Mouse (Mus musculus) thymus, postnatal 14 days (tissue): ENCODE measurements around the gene Cabp7.

Experiments used
- DNase-seq: peaks from one replicate; pipeline ENCODE4 v3.0.0; 2021

Gene Cabp7

GRCm38 (mm10) chr11:4700726-4701125 lies 45.9 kb downstream of the Cabp7 start:
- DNase-seq: no peak

GRCm38 (mm10) chr11:4697043-4697983 lies 49.3 kb downstream of the Cabp7 start:
- DNase-seq: no peak

- no peak for DNase-seq
Observed at GRCm38 (mm10) chr11:4692162-4692561, 54.4 kb downstream of the Cabp7 start.

DNA sequence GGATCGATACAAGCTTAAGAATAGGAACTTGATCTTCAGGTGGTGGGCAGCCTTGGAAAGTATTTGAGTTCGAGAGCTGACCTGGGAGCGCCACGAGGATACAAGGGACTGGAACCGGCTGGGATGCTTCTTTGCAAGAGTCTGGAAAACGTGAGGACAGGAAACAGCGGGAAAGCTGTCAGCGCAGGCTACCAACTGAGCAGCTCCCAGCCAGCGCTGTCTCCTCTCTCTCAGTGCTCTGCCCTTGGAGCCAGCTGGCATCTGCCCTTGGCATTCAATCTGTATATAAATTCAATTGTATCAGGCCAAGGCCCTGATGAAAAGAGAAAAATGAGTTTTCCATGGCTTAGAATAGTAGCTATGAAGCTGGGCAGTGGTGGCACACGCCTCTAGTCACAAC lies 55.4 kb downstream of the Cabp7 start:
- no peak for DNase-seq

GRCm38 (mm10) chr11:4690353-4690752 lies 56.2 kb downstream of the Cabp7 start:
- no peak for DNase-seq

DNA sequence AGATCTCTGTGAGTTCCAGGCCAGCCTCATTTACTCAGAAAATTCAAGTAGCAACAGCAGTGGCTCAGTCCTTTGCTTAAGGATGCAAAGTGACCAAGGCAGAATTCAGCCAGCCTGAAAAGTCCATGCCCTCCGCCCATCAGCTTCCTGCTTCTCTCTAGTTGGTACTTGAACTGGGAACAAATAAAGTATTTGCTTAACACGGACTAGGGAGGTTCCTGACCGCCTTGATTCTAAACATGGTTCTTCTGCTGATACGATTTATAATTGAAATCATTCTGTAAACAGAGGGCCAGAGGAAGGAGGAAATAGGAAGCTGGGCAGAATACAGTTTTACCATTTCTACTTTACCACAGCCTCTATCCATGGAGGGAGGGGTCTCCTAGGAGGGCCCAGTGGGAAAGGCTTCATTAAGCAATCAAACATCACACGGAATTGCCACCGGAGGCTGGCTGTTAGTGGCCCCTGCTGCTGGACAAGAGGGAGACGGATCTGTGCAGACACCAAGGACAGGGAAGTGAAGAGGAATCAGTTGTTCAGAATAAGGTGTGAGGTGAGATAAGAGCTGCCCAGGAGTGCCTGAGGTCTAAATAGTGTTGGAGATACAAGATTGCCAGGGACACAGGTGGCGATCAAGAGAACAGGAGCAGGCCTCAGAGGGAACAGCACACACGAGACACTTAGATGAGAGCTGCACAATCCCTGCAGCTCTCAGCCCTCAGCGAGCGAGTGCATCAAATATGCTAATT lies 57.8 kb downstream of the Cabp7 start:
- no peak for DNase-seq

DNA sequence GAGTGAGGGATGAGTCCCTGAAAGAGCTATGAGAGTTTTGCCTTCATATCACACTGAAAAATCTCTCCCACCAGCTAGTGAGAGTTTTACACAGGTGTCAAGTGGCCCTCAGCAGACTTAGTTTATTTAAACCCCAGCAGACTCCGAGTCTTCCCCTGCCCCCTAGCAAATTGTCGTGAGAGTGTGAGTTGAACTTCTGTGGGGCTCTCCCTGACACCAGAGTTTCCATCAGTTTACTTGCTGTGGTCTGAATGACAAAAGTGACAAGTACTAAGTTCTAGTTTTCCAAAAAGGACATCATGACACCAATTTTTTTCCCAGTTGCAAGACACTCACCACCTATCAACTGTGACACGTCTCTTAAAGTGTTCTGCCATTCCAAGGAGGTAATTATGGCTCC lies 58.7 kb downstream of the Cabp7 start:
- no peak for DNase-seq

GRCm38 (mm10) chr11:4687027-4687426 lies 59.6 kb downstream of the Cabp7 start:
- no peak for DNase-seq
